Comparison of ENCODE assay signal across 11 mouse cellular contexts in the genomic region with DNA sequence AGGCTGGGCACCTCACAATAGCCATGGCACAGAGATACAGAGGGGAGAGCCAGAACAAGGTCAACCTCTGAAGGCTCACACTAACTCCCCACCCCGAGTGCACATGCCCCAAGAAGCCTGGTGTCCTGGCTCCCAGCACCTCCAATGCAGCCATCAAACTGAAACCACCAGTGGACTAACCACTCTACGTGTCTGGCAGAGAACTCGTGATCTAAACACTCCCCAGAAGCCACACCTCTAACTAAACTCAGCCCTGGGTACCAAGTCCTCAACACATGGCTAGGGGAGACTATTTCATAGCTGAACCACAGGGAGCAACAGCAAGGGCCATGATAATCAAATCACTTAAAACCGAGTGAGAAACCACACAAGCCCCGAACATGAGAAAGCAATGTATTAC. TPM values are rescaled to one million over a fixed set of nuclear protein-coding genes. Genes with fewer than 3 reads are reported as not detected.
DNase-seq lines count a peak whose midpoint lies in the region; ATAC-seq and TF ChIP-seq lines count a peak whose summit lies in the region.
"Had no signal": no experiment of that assay in that cellular context is flagged by ENCODE, and none has a peak within 500 bp of the region (broad histone marks: within the 10 kb centered on the region; RNA-seq: fewer than 3 reads in every experiment).

No protein-coding gene starts in this region.

- DNase-seq in heart, adult 11 months, result peak; percentile 91
- no peak for DNase-seq in heart, embryonic 10.5 days (ENCODE audit: low spot score)
- DNase-seq in liver, postnatal 0 days, result no peak
- no peak for DNase-seq in liver, embryonic 11.5 days (ENCODE audit: low spot score)
- no peak for DNase-seq in embryo, embryonic 10 days (ENCODE audit: low spot score)
- DNase-seq in frontal cortex, postnatal 10 days (ENCODE audit: low spot score in 2 of 2), result no peak
- DNase-seq: lung, adult 18-20 months; midbrain, embryonic 14.5 days had no signal

- H3K27ac ChIP-seq in heart, embryonic 10.5 days, result no peak overlapping the region
- no peak overlapping the region for H3K27ac ChIP-seq in liver, postnatal 0 days (ENCODE audit: low read depth)
- H3K27ac ChIP-seq in liver, embryonic 11.5 days (ENCODE audit: low read depth, low read length), result no peak overlapping the region
- no peak overlapping the region for H3K27ac ChIP-seq in forebrain, embryonic 12.5 days

- H3K27me3 ChIP-seq in heart, embryonic 10.5 days (ENCODE audit: insufficient read depth, poor library complexity, severe bottlenecking), result no peaks in the 10 kb centered on the region
- no peaks in the 10 kb centered on the region for H3K27me3 ChIP-seq in liver, postnatal 0 days (ENCODE audit: insufficient read depth, low read length)
- H3K27me3 ChIP-seq in liver, embryonic 11.5 days (replicated peaks; ENCODE audit: control insufficient read depth, insufficient read depth, low read length), result no peaks in the 10 kb centered on the region
- H3K27me3 ChIP-seq in forebrain, embryonic 12.5 days, result no peaks in the 10 kb centered on the region
- no peaks in the 10 kb centered on the region for H3K27me3 ChIP-seq in myocyte (ENCODE audit: control insufficient read depth, insufficient read depth, insufficient read length)
- H3K27me3 ChIP-seq: Patski had no signal

- H3K4me3 ChIP-seq in heart, embryonic 10.5 days, result no peak overlapping the region
- H3K4me3 ChIP-seq in liver, postnatal 0 days (ENCODE audit: low read depth, low read length), result no peak overlapping the region
- H3K4me3 ChIP-seq in liver, embryonic 11.5 days (ENCODE audit: low read depth, low read length), result no peak overlapping the region
- no peak overlapping the region for H3K4me3 ChIP-seq in forebrain, embryonic 12.5 days (replicated peaks)
- H3K4me3 ChIP-seq in myocyte, result no peak overlapping the region

- no peak for TF ChIP-seq POLR2A in myocyte (IDR thresholded peaks at IDR 0.05; ENCODE audit: insufficient read length, low read depth)

- WGBS in heart, embryonic 10.5 days, result 53% methylated on average over 5 of the region's 5 CpGs
- WGBS in liver, postnatal 0 days (ENCODE audit: insufficient replicate concordance), result 50% methylated on average over 5 of the region's 5 CpGs
- 46% methylated on average over 5 of the region's 5 CpGs for WGBS in liver, embryonic 11.5 days
- WGBS in forebrain, embryonic 12.5 days, result 53% methylated on average over 5 of the region's 5 CpGs

- peak; percentile 26; the same call in 1 of the 2 replicates for ATAC-seq in liver, postnatal 0 days
- ATAC-seq in liver, embryonic 11.5 days (replicated peaks; ENCODE audit: low FRiP score), result no peak
- ATAC-seq in forebrain, embryonic 12.5 days (ENCODE audit: low FRiP score), result 0 out of 2 replicates have a peak, but pooled peaks have one; percentile 7
- ATAC-seq: Patski had no signal

- H3ac ChIP-seq in myocyte (ENCODE audit: control insufficient read depth, insufficient read length), result no peak overlapping the region

- no peak for TF ChIP-seq EP300 in liver, postnatal 0 days (IDR thresholded peaks at IDR 0.05; ENCODE audit: low read depth)

- H3K79me2 ChIP-seq in myocyte (ENCODE audit: control insufficient read depth, insufficient read depth), result peaks cover 99% of the 10 kb centered on the region

- H3K9me3 ChIP-seq in heart, embryonic 10.5 days, result no peaks in the 10 kb centered on the region
- H3K9me3 ChIP-seq in liver, postnatal 0 days (ENCODE audit: low read length), result no peaks in the 10 kb centered on the region
- no peaks in the 10 kb centered on the region for H3K9me3 ChIP-seq in liver, embryonic 11.5 days (ENCODE audit: control insufficient read depth, low read length)
- H3K9me3 ChIP-seq in forebrain, embryonic 12.5 days, result no peaks in the 10 kb centered on the region

- no peak overlapping the region for H3K4me2 ChIP-seq in liver, postnatal 0 days (ENCODE audit: low read depth, low read length)
- H3K4me2 ChIP-seq in liver, embryonic 11.5 days, result no peak overlapping the region
- H3K4me2 ChIP-seq in forebrain, embryonic 12.5 days, result peak overlapping the region; percentile 11; the same call in 1 of the 2 replicates
- H3K4me2 ChIP-seq in myocyte (ENCODE audit: low read depth), result peak overlapping the region; percentile 4

- H3K9ac ChIP-seq in liver, postnatal 0 days (replicated peaks), result no peak overlapping the region
- no peak overlapping the region for H3K9ac ChIP-seq in liver, embryonic 11.5 days (ENCODE audit: low read depth, low read length)
- H3K9ac ChIP-seq in forebrain, embryonic 12.5 days, result no peak overlapping the region

- H3K36me3 ChIP-seq in heart, embryonic 10.5 days, result no peaks in the 10 kb centered on the region
- no peaks in the 10 kb centered on the region for H3K36me3 ChIP-seq in liver, postnatal 0 days (replicated peaks; ENCODE audit: insufficient read depth, low read length)
- H3K36me3 ChIP-seq in liver, embryonic 11.5 days (ENCODE audit: control insufficient read depth, insufficient read depth, low read length), result no peaks in the 10 kb centered on the region
- H3K36me3 ChIP-seq in forebrain, embryonic 12.5 days (replicated peaks), result 0 out of 2 replicates have a peak, but pooled peaks cover 4% of the 10 kb centered on the region
- H3K36me3 ChIP-seq in myocyte (ENCODE audit: control insufficient read depth, insufficient read depth), result no peaks in the 10 kb centered on the region

- no peak for TF ChIP-seq CTCF in liver, postnatal 0 days (IDR thresholded peaks at IDR 0.05; ENCODE audit: low read depth)

- H3K4me1 ChIP-seq in heart, embryonic 10.5 days, result peaks cover 33% of the 10 kb centered on the region
- 0 out of 2 replicates have a peak, but pooled peaks cover 2% of the 10 kb centered on the region for H3K4me1 ChIP-seq in liver, postnatal 0 days (ENCODE audit: insufficient read depth)
- peaks cover 29% of the 10 kb centered on the region for H3K4me1 ChIP-seq in liver, embryonic 11.5 days (replicated peaks; ENCODE audit: control insufficient read depth, insufficient read depth, low read length)
- peaks cover 44% of the 10 kb centered on the region for H3K4me1 ChIP-seq in forebrain, embryonic 12.5 days

TF ChIP-seq in myocyte, 11 proteins besides CTCF, POLR2A, EP300 and RAD21:
- TF ChIP-seq E2F4 (IDR thresholded peaks at IDR 0.05; ENCODE audit: insufficient read depth), result no peak
- TF ChIP-seq SRF (IDR thresholded peaks at IDR 0.05; ENCODE audit: control insufficient read depth, insufficient read length, low read depth), result no peak
TF ChIP-seq in myocyte: peak in this region for 0.

RNA-seq across cellular contexts. Expression of a gene that starts 11.7 kb away (rescaled TPM):
- polyA plus RNA-seq in heart, embryonic 10.5 days (2016; fragmentation: Nextera tagmentation; extraction: Ambion mirVana), result 8.6 and 14.0 TPM in 2 replicates
- 1.5 and 1.9 TPM in 2 replicates for polyA plus RNA-seq in liver, postnatal 0 days (2015; fragmentation: Nextera tagmentation; extraction: Ambion mirVana)
- polyA plus RNA-seq in liver, embryonic 11.5 days (2014; fragmentation: Nextera tagmentation; extraction: Ambion mirVana), result 7.2 and 7.3 TPM in 2 replicates
- polyA plus RNA-seq in forebrain, embryonic 12.5 days (2016; fragmentation: Nextera tagmentation; extraction: Ambion mirVana), result 35.7 and 39.1 TPM in 2 replicates
- 16.2 TPM for polyA plus RNA-seq in myocyte (2012; fragmentation: generic; extraction: Trizol)

RNA-seq across cellular contexts. Expression of a gene that starts 11.8 kb away (rescaled TPM):
- 459 and 498 TPM in 2 replicates for polyA plus RNA-seq in heart, embryonic 10.5 days (2016; fragmentation: Nextera tagmentation; extraction: Ambion mirVana)
- polyA plus RNA-seq in liver, postnatal 0 days (2015; fragmentation: Nextera tagmentation; extraction: Ambion mirVana), result 271 and 284 TPM in 2 replicates
- 369 and 370 TPM in 2 replicates for polyA plus RNA-seq in liver, embryonic 11.5 days (2014; fragmentation: Nextera tagmentation; extraction: Ambion mirVana)
- polyA plus RNA-seq in forebrain, embryonic 12.5 days (2016; fragmentation: Nextera tagmentation; extraction: Ambion mirVana), result 467 and 480 TPM in 2 replicates
- polyA plus RNA-seq in myocyte (2012; fragmentation: generic; extraction: Trizol), result 264 TPM

Comparison
In these comparisons a context has a peak if more than half of its experiments do, and no peak if none do; other contexts are left out.
1. H3K4me2 ChIP-seq: peak in forebrain, embryonic 12.5 days (single experiment) and myocyte (single experiment); none in liver, postnatal 0 days (single experiment) and liver, embryonic 11.5 days (single experiment).